Mouse (Mus musculus) kidney, adult 9 months (tissue): ENCODE data around the gene Zfp451.
"Not testable (repeated sequence)": the region's sequence is repeated elsewhere in the genome, so short reads cannot be mapped to it uniquely, and the experiment has no call there.

Experiments used
- DNase-seq: peaks from one replicate; pipeline ENCODE4 v3.0.0; 2022

Zfp451 gene

GRCm38 (mm10) chr1:33813868-33814794 lies at the start of gene Zfp451:
Gene Zfp451, minus strand, starts transcription at chr1:33814595.
- peak; percentile 83 for DNase-seq

GRCm38 (mm10) chr1:33846807-33847206 lies 32.4 kb upstream of the Zfp451 start:
- DNase-seq = no peak

GRCm38 (mm10) chr1:33843823-33844222 lies 29.4 kb upstream of the Zfp451 start:
- DNase-seq = no peak

- DNase-seq = not testable (repeated sequence)
These were observed 24.6 kb upstream of the Zfp451 start for GRCm38 (mm10) chr1:33838952-33839351.

GRCm38 (mm10) chr1:33830586-33830985 lies 16.2 kb upstream of the Zfp451 start:
- no peak for DNase-seq

- DNase-seq = no peak
These were observed 3.5 kb upstream of the Zfp451 start for GRCm38 (mm10) chr1:33817931-33818330.

- no peak for DNase-seq
These were observed 914 bp downstream of the Zfp451 start for GRCm38 (mm10) chr1:33813495-33813867.

- DNase-seq = no peak
These were observed 11.1 kb downstream of the Zfp451 start for GRCm38 (mm10) chr1:33803323-33803722.

- DNase-seq = no peak
These were observed 14.8 kb downstream of the Zfp451 start for GRCm38 (mm10) chr1:33799620-33800019.

GRCm38 (mm10) chr1:33788493-33788892 lies 25.9 kb downstream of the Zfp451 start:
- no peak for DNase-seq

GRCm38 (mm10) chr1:33788072-33788471 lies 26.3 kb downstream of the Zfp451 start:
- no peak for DNase-seq

- DNase-seq = no peak
These were observed 29.8 kb downstream of the Zfp451 start for GRCm38 (mm10) chr1:33784561-33784960.

GRCm38 (mm10) chr1:33776175-33776611 lies 38.2 kb downstream of the Zfp451 start:
- no peak for DNase-seq

- DNase-seq = no peak
These were observed 42.3 kb downstream of the Zfp451 start for GRCm38 (mm10) chr1:33772106-33772505.

- no peak for DNase-seq
These were observed 42.8 kb downstream of the Zfp451 start for GRCm38 (mm10) chr1:33771621-33772020.

- no peak for DNase-seq
These were observed 45.6 kb downstream of the Zfp451 start for GRCm38 (mm10) chr1:33768827-33769226.

- DNase-seq = no peak
These were observed 46.2 kb downstream of the Zfp451 start for GRCm38 (mm10) chr1:33768091-33768787.

GRCm38 (mm10) chr1:33766520-33767508 lies 47.6 kb downstream of the Zfp451 start:
- no peak for DNase-seq

GRCm38 (mm10) chr1:33765468-33766080 lies 48.8 kb downstream of the Zfp451 start:
- no peak for DNase-seq

GRCm38 (mm10) chr1:33763826-33764225 lies 50.6 kb downstream of the Zfp451 start:
- no peak for DNase-seq

- no peak for DNase-seq
These were observed 55.9 kb downstream of the Zfp451 start for GRCm38 (mm10) chr1:33758488-33758887.

- DNase-seq = peak; percentile 33
These were observed 56.8 kb downstream of the Zfp451 start, which contains the start of gene Bag2 for GRCm38 (mm10) chr1:33757491-33758041. Gene Bag2, minus strand, starts transcription at chr1:33757795.
